Mouse (Mus musculus): ENCODE data around the gene Sympk.

Sympk gene

GRCm38 (mm10) chr7:19103741-19104140 lies 79.6 kb downstream of the Sympk start:
- no peak for DNase-seq (ENCODE audit: low read depth in 1 of 2, low spot score in 2 of 2)

Data from monocyte, adult 2 months (primary cell).